Mouse (Mus musculus): ENCODE measurements around the gene 9630041A04Rik. TPM values are rescaled to one million over a fixed set of nuclear protein-coding genes. Genes with fewer than 3 reads are reported as not detected.
A peak's percentile ranks its signal among the peaks of the same experiment; 100 is the strongest.

Gene 9630041A04Rik
- polyA plus RNA-seq, 1 experiment from 2014 or later: 0.31 TPM

- Histone ChIP-seq H3K9ac (replicated peaks) (no peak overlapping the region), H3K4me1 (no peaks in the 10 kb centered on the region; the same call in 1 of the 2 replicates), H3K9me3 (no peaks in the 10 kb centered on the region), H3K36me3 (no peaks in the 10 kb centered on the region), H3K4me2 (replicated peaks) (no peak overlapping the region), H3K27ac (replicated peaks) (no peak overlapping the region), H3K27me3 (no peaks in the 10 kb centered on the region), H3K4me3 (no peak overlapping the region)
- no peak for ATAC-seq (ENCODE audit: low FRiP score, low read depth)
- WGBS: 81% methylated on average over 11 of the region's 11 CpGs
Measured at GRCm38 (mm10) chr9:101877109-101877987, 15.7 kb downstream of the 9630041A04Rik start.

DNA sequence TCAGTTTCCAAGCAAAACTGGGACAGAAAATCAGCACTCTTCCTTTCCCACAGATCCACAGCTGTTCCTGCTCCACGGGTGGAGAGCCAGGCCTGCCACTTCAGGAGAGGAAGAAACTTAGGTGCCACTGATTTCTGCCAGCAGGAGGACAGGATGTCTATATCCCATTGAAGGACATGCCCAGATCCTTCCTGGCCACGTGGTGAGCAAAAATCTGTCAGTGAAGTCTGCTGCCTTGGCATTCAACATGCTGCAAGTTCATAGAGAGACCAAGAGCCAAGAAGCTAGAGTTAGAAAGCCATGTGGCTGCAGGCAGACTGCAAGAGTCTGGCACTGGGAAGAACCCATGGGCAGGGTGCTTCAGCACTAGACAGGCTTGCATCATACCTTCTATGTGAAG is 21.7 kb downstream of the 9630041A04Rik start:
- Histone ChIP-seq H3K4me3 (no peak overlapping the region), H3K9me3 (no peaks in the 10 kb centered on the region), H3K9ac (replicated peaks) (no peak overlapping the region), H3K27me3 (no peaks in the 10 kb centered on the region), H3K4me2 (replicated peaks) (no peak overlapping the region), H3K36me3 (no peaks in the 10 kb centered on the region), H3K27ac (replicated peaks) (no peak overlapping the region), H3K4me1 (no peaks in the 10 kb centered on the region)
- WGBS: 74% methylated on average over 2 of the region's 2 CpGs
- ATAC-seq (ENCODE audit: low FRiP score, low read depth): no peak

DNA sequence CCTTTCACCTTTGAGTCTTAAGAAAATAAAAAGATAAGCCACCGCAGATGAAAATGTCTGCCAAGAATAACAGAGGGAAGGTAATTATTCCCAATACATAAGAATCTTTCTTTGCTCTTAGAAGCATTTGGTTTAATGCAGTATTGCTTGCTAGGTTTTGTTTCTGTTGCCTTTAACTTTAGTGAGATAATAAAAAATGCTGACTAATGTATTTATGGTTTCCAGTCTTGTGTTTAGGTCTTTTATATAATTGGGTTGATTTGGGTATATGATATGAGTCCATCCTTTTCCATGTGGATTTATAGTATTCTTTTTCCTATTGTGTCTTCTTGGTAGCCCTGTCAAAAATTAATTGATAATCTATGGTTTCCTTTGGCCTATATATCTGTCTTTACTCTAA is 36.2 kb downstream of the 9630041A04Rik start:
- no peaks in the 10 kb centered on the region for H3K27me3 ChIP-seq
- H3K27ac ChIP-seq (replicated peaks): no peak overlapping the region
- H3K4me2 ChIP-seq (replicated peaks): no peak overlapping the region
- H3K36me3 ChIP-seq: no peaks in the 10 kb centered on the region
- no peaks in the 10 kb centered on the region for H3K4me1 ChIP-seq
- H3K4me3 ChIP-seq: no peak overlapping the region
- WGBS: 95% methylated on average over 1 of the region's 1 CpGs
- H3K9me3 ChIP-seq: no peaks in the 10 kb centered on the region
- no peak overlapping the region for H3K9ac ChIP-seq (replicated peaks)
- ATAC-seq (ENCODE audit: low FRiP score, low read depth): no peak

DNA sequence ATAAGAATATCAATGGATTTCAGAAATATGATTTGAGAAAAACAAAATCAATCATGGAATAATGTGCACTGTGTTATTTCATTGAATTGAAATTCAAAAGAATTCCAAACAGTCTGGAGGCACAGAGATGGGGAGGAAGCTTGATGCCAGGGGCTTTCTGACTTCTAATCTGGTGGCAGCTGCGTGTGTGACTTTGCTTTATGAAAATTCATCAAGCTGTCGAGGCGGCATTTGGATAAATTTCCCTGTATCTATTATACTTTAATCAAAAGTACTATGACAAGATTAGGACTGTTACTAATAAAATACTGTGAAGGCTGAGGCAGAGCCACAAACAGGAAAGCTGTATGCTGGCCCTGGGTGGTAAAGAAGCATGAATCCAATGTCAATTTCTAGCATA is 41.8 kb downstream of the 9630041A04Rik start:
- H3K27ac ChIP-seq (replicated peaks): no peak overlapping the region
- WGBS: 38% methylated on average over 3 of the region's 3 CpGs
- H3K27me3 ChIP-seq: no peaks in the 10 kb centered on the region
- no peak overlapping the region for H3K9ac ChIP-seq (replicated peaks)
- H3K4me2 ChIP-seq (replicated peaks): no peak overlapping the region
- H3K9me3 ChIP-seq: no peaks in the 10 kb centered on the region
- peaks cover 7% of the 10 kb centered on the region for H3K4me1 ChIP-seq
- no peak overlapping the region for H3K4me3 ChIP-seq
- no peak for ATAC-seq (ENCODE audit: low FRiP score, low read depth)
- no peaks in the 10 kb centered on the region for H3K36me3 ChIP-seq

- Histone ChIP-seq H3K4me1 (peaks cover 27% of the 10 kb centered on the region), H3K9me3 (no peaks in the 10 kb centered on the region), H3K9ac (replicated peaks) (no peak overlapping the region), H3K36me3 (no peaks in the 10 kb centered on the region), H3K4me3 (no peak overlapping the region), H3K27ac (replicated peaks) (no peak overlapping the region), H3K27me3 (no peaks in the 10 kb centered on the region), H3K4me2 (replicated peaks) (no peak overlapping the region)
- ATAC-seq (ENCODE audit: low FRiP score, low read depth): no peak
- 59% methylated on average over 6 of the region's 6 CpGs for WGBS
Measured at GRCm38 (mm10) chr9:101907747-101908255, 46.2 kb downstream of the 9630041A04Rik start.

DNA sequence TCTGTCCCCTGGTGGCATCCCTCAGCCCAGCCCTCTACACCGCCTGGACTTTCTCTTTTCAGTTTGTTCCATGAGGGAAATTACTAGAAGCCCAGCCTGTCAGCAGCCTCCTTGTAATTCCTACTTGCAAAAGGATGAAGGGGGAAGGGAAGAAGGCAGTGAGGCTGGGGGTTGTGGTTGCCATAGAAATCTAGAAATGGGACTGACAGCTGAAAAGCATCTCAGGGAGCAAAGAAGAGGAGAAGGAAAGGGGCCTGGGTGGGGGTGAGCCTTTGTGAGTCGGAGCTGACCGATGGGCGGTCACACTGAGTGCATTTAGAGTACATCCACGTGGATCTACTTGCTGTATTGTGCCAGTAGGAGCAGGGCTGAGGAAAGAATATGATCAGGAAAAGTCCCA is 47.2 kb downstream of the 9630041A04Rik start:
- no peak overlapping the region for H3K4me3 ChIP-seq
- no peaks in the 10 kb centered on the region for H3K9me3 ChIP-seq
- H3K27me3 ChIP-seq: no peaks in the 10 kb centered on the region
- peaks cover 27% of the 10 kb centered on the region for H3K4me1 ChIP-seq
- H3K27ac ChIP-seq (replicated peaks): peak overlapping the region; percentile 52
- H3K36me3 ChIP-seq: no peaks in the 10 kb centered on the region
- WGBS: 11% methylated on average over 5 of the region's 5 CpGs
- 0 out of 2 replicates have a peak overlapping the region, but pooled peaks have one; percentile 4 for H3K4me2 ChIP-seq (replicated peaks)
- ATAC-seq (ENCODE audit: low FRiP score, low read depth): peak; percentile 93
- H3K9ac ChIP-seq (replicated peaks): no peak overlapping the region

GRCm38 (mm10) chr9:101909491-101909890 is 47.9 kb downstream of the 9630041A04Rik start:
- no peak for ATAC-seq (ENCODE audit: low FRiP score, low read depth)
- Histone ChIP-seq H3K27me3 (no peaks in the 10 kb centered on the region), H3K9me3 (no peaks in the 10 kb centered on the region), H3K4me2 (replicated peaks) (0 out of 2 replicates have a peak overlapping the region, but pooled peaks have one; percentile 4), H3K27ac (replicated peaks) (peak overlapping the region; percentile 52), H3K9ac (replicated peaks) (no peak overlapping the region), H3K4me1 (peaks cover 27% of the 10 kb centered on the region), H3K4me3 (no peak overlapping the region), H3K36me3 (no peaks in the 10 kb centered on the region)
- WGBS: 85% methylated on average over 4 of the region's 4 CpGs

DNA sequence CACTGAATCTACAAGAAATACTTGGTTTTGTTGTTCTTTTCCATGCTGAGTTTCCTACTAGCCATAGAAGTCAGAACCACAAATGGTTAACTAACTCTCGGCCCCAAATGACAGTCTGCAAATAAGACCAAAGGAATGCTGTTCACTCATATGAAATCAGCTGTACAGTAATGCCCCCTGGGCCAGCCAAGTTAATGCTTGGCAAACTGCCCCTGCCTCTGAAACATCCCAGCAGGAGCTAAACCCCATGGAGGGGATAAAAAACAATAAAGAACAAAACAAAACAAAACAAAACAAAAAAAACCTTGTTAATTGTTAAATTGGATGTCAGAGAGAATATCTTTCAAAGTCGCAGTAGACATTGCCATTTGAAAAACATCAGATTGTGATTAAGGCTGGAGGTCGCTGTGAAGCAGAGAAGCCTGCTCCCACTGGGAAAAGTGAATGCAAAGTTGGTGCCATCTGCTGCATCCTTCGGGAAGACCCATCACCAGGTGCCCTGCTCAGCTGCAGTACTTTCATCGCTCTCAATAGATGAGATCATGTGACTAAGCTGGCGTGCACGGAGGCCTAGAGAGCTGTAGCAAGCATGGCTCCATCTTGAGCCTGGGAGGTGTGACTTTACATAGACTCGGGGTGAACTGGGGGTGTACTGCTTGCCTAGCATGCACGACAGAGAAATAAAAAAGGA is 49.7 kb downstream of the 9630041A04Rik start:
- Histone ChIP-seq H3K4me1 (peaks cover 27% of the 10 kb centered on the region), H3K27me3 (no peaks in the 10 kb centered on the region), H3K27ac (replicated peaks) (0 out of 2 replicates have a peak overlapping the region, but pooled peaks have one; percentile 25), H3K9ac (replicated peaks) (no peak overlapping the region), H3K9me3 (no peaks in the 10 kb centered on the region), H3K4me3 (no peak overlapping the region), H3K4me2 (replicated peaks) (no peak overlapping the region), H3K36me3 (no peaks in the 10 kb centered on the region)
- 49% methylated on average over 9 of the region's 9 CpGs for WGBS
- ATAC-seq (ENCODE audit: low FRiP score, low read depth): no peak

GRCm38 (mm10) chr9:101915082-101915481 is 53.4 kb downstream of the 9630041A04Rik start:
- H3K27ac ChIP-seq (replicated peaks): no peak overlapping the region
- H3K27me3 ChIP-seq: no peaks in the 10 kb centered on the region
- ATAC-seq (ENCODE audit: low FRiP score, low read depth): no peak
- H3K9me3 ChIP-seq: no peaks in the 10 kb centered on the region
- 90% methylated on average over 2 of the region's 2 CpGs for WGBS
- H3K4me2 ChIP-seq (replicated peaks): no peak overlapping the region
- H3K4me3 ChIP-seq: no peak overlapping the region
- no peak overlapping the region for H3K9ac ChIP-seq (replicated peaks)
- no peaks in the 10 kb centered on the region for H3K36me3 ChIP-seq
- H3K4me1 ChIP-seq: peaks cover 8% of the 10 kb centered on the region

GRCm38 (mm10) chr9:101918771-101919170 is 57.1 kb downstream of the 9630041A04Rik start:
- Histone ChIP-seq H3K9ac (replicated peaks) (no peak overlapping the region), H3K4me1 (no peaks in the 10 kb centered on the region), H3K4me3 (no peak overlapping the region), H3K27me3 (no peaks in the 10 kb centered on the region), H3K36me3 (0 out of 2 replicates have a peak, but pooled peaks cover 7% of the 10 kb centered on the region), H3K9me3 (no peaks in the 10 kb centered on the region), H3K27ac (replicated peaks) (no peak overlapping the region), H3K4me2 (replicated peaks) (no peak overlapping the region)
- no peak for ATAC-seq (ENCODE audit: low FRiP score, low read depth)
- 85% methylated on average over 4 of the region's 4 CpGs for WGBS

- Histone ChIP-seq H3K27ac (replicated peaks) (no peak overlapping the region), H3K4me1 (no peaks in the 10 kb centered on the region), H3K4me3 (no peak overlapping the region), H3K27me3 (no peaks in the 10 kb centered on the region), H3K4me2 (replicated peaks) (no peak overlapping the region), H3K36me3 (0 out of 2 replicates have a peak, but pooled peaks cover 7% of the 10 kb centered on the region), H3K9me3 (no peaks in the 10 kb centered on the region), H3K9ac (replicated peaks) (no peak overlapping the region)
- WGBS: 95% methylated on average over 5 of the region's 5 CpGs
- ATAC-seq (ENCODE audit: low FRiP score, low read depth): no peak
Measured at GRCm38 (mm10) chr9:101919324-101919723, 57.7 kb downstream of the 9630041A04Rik start.

GRCm38 (mm10) chr9:101922846-101923245 is 61.2 kb downstream of the 9630041A04Rik start:
- 87% methylated on average over 4 of the region's 4 CpGs for WGBS
- H3K27me3 ChIP-seq: no peaks in the 10 kb centered on the region
- no peaks in the 10 kb centered on the region for H3K9me3 ChIP-seq
- 0 out of 2 replicates have a peak, but pooled peaks cover 11% of the 10 kb centered on the region for H3K36me3 ChIP-seq
- no peak overlapping the region for H3K9ac ChIP-seq (replicated peaks)
- no peaks in the 10 kb centered on the region for H3K4me1 ChIP-seq
- no peak overlapping the region for H3K4me2 ChIP-seq (replicated peaks)
- H3K27ac ChIP-seq (replicated peaks): no peak overlapping the region
- no peak for ATAC-seq (ENCODE audit: low FRiP score, low read depth)
- H3K4me3 ChIP-seq: no peak overlapping the region
